Mouse (Mus musculus) gastrocnemius, postnatal 25 days (tissue): ENCODE results near the gene Uhrf1bp1. TPM values are rescaled to one million over a fixed set of nuclear protein-coding genes. Genes with fewer than 3 reads are reported as not detected.

ENCODE experiments used
- DNase-seq: peaks from one replicate; pipeline ENCODE4 v3.0.0; 2022
- total RNA-seq, 2 experiments: library from RNA; stranded (reverse); gene quantifications; 1 replicate in 1 of 2; 2 replicates in 1 of 2; pipeline ENCODE4 v1.2.3; 2021

Gene Uhrf1bp1
- total RNA-seq, 2 experiments from 2014 or later: 21.5 to 24.4 TPM

GRCm38 (mm10) chr17:27911371-27911770 is 55.1 kb downstream of the Uhrf1bp1 start:
- no peak for DNase-seq

- DNase-seq: no peak
Measured at GRCm38 (mm10) chr17:27914742-27915141, 58.5 kb downstream of the Uhrf1bp1 start.

- DNase-seq: no peak
Measured at GRCm38 (mm10) chr17:27916366-27916765, 60.1 kb downstream of the Uhrf1bp1 start.

GRCm38 (mm10) chr17:27920676-27921075 is 64.4 kb downstream of the Uhrf1bp1 start:
- DNase-seq: no peak

GRCm38 (mm10) chr17:27922174-27922712 is 66.0 kb downstream of the Uhrf1bp1 start:
- DNase-seq: no peak

GRCm38 (mm10) chr17:27925054-27925453 is 68.8 kb downstream of the Uhrf1bp1 start:
- no peak for DNase-seq

- DNase-seq: no peak
Measured at GRCm38 (mm10) chr17:27925504-27925903, 69.3 kb downstream of the Uhrf1bp1 start.

GRCm38 (mm10) chr17:27930291-27930690 is 74.0 kb downstream of the Uhrf1bp1 start:
- DNase-seq: no peak

GRCm38 (mm10) chr17:27931826-27932225 is 75.6 kb downstream of the Uhrf1bp1 start:
- no peak for DNase-seq

GRCm38 (mm10) chr17:27934136-27934910 is 78.1 kb downstream of the Uhrf1bp1 start:
- DNase-seq: no peak

GRCm38 (mm10) chr17:27935091-27935490 is 78.8 kb downstream of the Uhrf1bp1 start:
- DNase-seq: no peak

- no peak for DNase-seq
Measured at GRCm38 (mm10) chr17:27937054-27937615, 80.9 kb downstream of the Uhrf1bp1 start.

- DNase-seq: no peak
Measured at GRCm38 (mm10) chr17:27938121-27938754, 82.0 kb downstream of the Uhrf1bp1 start.

GRCm38 (mm10) chr17:27939028-27939427 is 82.8 kb downstream of the Uhrf1bp1 start:
- DNase-seq: no peak

GRCm38 (mm10) chr17:27940352-27940751 is 84.1 kb downstream of the Uhrf1bp1 start:
- peak; percentile 22 for DNase-seq

- no peak for DNase-seq
Measured at GRCm38 (mm10) chr17:27941178-27941577, 84.9 kb downstream of the Uhrf1bp1 start.

- no peak for DNase-seq
Measured at GRCm38 (mm10) chr17:27941698-27942097, 85.5 kb downstream of the Uhrf1bp1 start.

GRCm38 (mm10) chr17:27942131-27942530 is 85.9 kb downstream of the Uhrf1bp1 start:
- no peak for DNase-seq

GRCm38 (mm10) chr17:27945546-27946216 is 89.4 kb downstream of the Uhrf1bp1 start:
- no peak for DNase-seq

- DNase-seq: peak; percentile 34
Measured at GRCm38 (mm10) chr17:27946371-27946770, 90.1 kb downstream of the Uhrf1bp1 start.

- DNase-seq: no peak
Measured at GRCm38 (mm10) chr17:27947155-27947554, 90.9 kb downstream of the Uhrf1bp1 start.
